10 mouse cellular contexts compared by ENCODE assay signal in genomic region chr5:144105070-144105469, GRCm38 (mm10). TPM values are rescaled to one million over a fixed set of nuclear protein-coding genes. Genes with fewer than 3 reads are reported as not detected.
DNase-seq lines count a peak whose midpoint lies in the region; ATAC-seq and TF ChIP-seq lines count a peak whose summit lies in the region.
"Had no signal": no experiment of that assay in that cellular context is flagged by ENCODE, and none has a peak within 500 bp of the region (broad histone marks: within the 10 kb centered on the region; RNA-seq: fewer than 3 reads in every experiment).

No protein-coding gene starts in this region.

- no peak overlapping the region for H3K9ac ChIP-seq in heart, embryonic 15.5 days
- H3K9ac ChIP-seq in liver, embryonic 14.5 days (replicated peaks) = no peak overlapping the region

- ATAC-seq in heart, embryonic 15.5 days (replicated peaks; ENCODE audit: insufficient number of reproducible peaks, insufficient read depth, low FRiP score, low read depth) = no peak
- ATAC-seq in liver, embryonic 14.5 days (ENCODE audit: insufficient read depth) = no peak
- ATAC-seq in erythroid progenitor cell, adult 5-6 weeks (replicated peaks; ENCODE audit: low FRiP score, poor library complexity, severe bottlenecking) = no peak

- no peak overlapping the region for H3K4me3 ChIP-seq in heart, embryonic 15.5 days
- no peak overlapping the region for H3K4me3 ChIP-seq in liver, embryonic 14.5 days (ENCODE audit: insufficient read depth in 1 of 2, low read depth in 2 of 2, low read length in 2 of 2)
- H3K4me3 ChIP-seq: myocyte had no signal

- H3K36me3 ChIP-seq in heart, embryonic 15.5 days = no peaks in the 10 kb centered on the region
- no peaks in the 10 kb centered on the region for H3K36me3 ChIP-seq in liver, embryonic 14.5 days (replicated peaks; ENCODE audit: control insufficient read depth, insufficient read depth, low read depth)

- peak overlapping the region; percentile 30 for H3K4me2 ChIP-seq in heart, embryonic 15.5 days
- H3K4me2 ChIP-seq in liver, embryonic 14.5 days (ENCODE audit: low read depth) = peak overlapping the region; percentile 11

- peaks cover 27% of the 10 kb centered on the region for H3K4me1 ChIP-seq in heart, embryonic 15.5 days (replicated peaks)
- peaks cover 30% of the 10 kb centered on the region in 2 experiments for H3K4me1 ChIP-seq in liver, embryonic 14.5 days (replicated peaks; ENCODE audit: control insufficient read depth in 2 of 2, insufficient read depth in 2 of 2, low read length in 1 of 2)

- TF ChIP-seq EP300 in liver, embryonic 14.5 days (IDR thresholded peaks at IDR 0.05; ENCODE audit: low read depth) = no peak

- H3K27ac ChIP-seq in heart, embryonic 15.5 days = peak overlapping the region; percentile 73
- H3K27ac ChIP-seq in liver, embryonic 14.5 days = no peak overlapping the region

- intact Hi-C loops in left cerebral cortex, postnatal 10 days (cut with DNase I) = loop anchor here (10.0 kb wide), 1 partner anchor 60 kb away; no protein-coding TSS in a partner anchor

- WGBS in heart, embryonic 15.5 days = 32% methylated on average over 9 of the region's 9 CpGs
- 13% methylated on average over 9 of the region's 9 CpGs for WGBS in liver, embryonic 14.5 days (ENCODE audit: insufficient replicate concordance)

- DNase-seq in kidney, adult 9 months = peak; percentile 25
- no peak for DNase-seq in kidney, adult 8-10 months
- DNase-seq in MEL-GATA-1-ER (ENCODE audit: extremely low read depth, low read depth) = peak; percentile 81
- no peak for DNase-seq in liver, embryonic 14.5 days (ENCODE audit: low read depth in 3 of 3, low spot score in 3 of 3)
- no peak for DNase-seq in left cerebral cortex, postnatal 10 days (ENCODE audit: extremely low spot score in 1 of 2, low spot score in 2 of 2)
- no peak for DNase-seq in T-cell, adult 2 months (ENCODE audit: low spot score)
- DNase-seq: cerebellum, postnatal 14 days had no signal

- no peaks in the 10 kb centered on the region for H3K27me3 ChIP-seq in heart, embryonic 15.5 days
- no peaks in the 10 kb centered on the region for H3K27me3 ChIP-seq in liver, embryonic 14.5 days (ENCODE audit: control insufficient read depth, insufficient read depth, low read length)

- no peaks in the 10 kb centered on the region for H3K9me3 ChIP-seq in heart, embryonic 15.5 days (replicated peaks)
- no peaks in the 10 kb centered on the region for H3K9me3 ChIP-seq in liver, embryonic 14.5 days (ENCODE audit: control insufficient read depth, low read length)

- TF ChIP-seq CTCF in liver, embryonic 14.5 days (IDR thresholded peaks at IDR 0.05; ENCODE audit: low read depth) = no peak

RNA-seq across cellular contexts. Expression of gene Lmtk2, which starts 4.8 kb away (rescaled TPM):
- polyA plus RNA-seq in heart, embryonic 15.5 days (2015; fragmentation: Nextera tagmentation; extraction: Ambion mirVana) = 3.1 and 4.3 TPM in 2 replicates
- 2.4 and 2.9 TPM in 2 replicates for polyA plus RNA-seq in liver, embryonic 14.5 days (2012; rRNA removed)
- polyA plus RNA-seq in liver, embryonic 14.5 days (2014; fragmentation: Nextera tagmentation; extraction: Ambion mirVana) = 1.5 and 1.7 TPM in 2 replicates
- total RNA-seq in left cerebral cortex, postnatal 10 days (2021) = 100 to 1,000 TPM; 120 to 129 TPM
- total RNA-seq in erythroid progenitor cell, adult 5-6 weeks (2015; ENCODE audit: low replicate concordance) = 17.3 and 23.9 TPM in 2 replicates
- total RNA-seq in erythroid progenitor cell, adult 5-6 weeks (2017; ENCODE audit: low replicate concordance) = 23.1 and 25.4 TPM in 2 replicates

Comparison
In these comparisons a context has a peak if more than half of its experiments do, and no peak if none do; other contexts are left out.
1. DNase-seq: peak in kidney, adult 9 months (single experiment) and MEL-GATA-1-ER (single experiment); none in kidney, adult 8-10 months (0 of 2), liver, embryonic 14.5 days (0 of 3), left cerebral cortex, postnatal 10 days (0 of 2) and T-cell, adult 2 months (single experiment).
2. RNA of gene Lmtk2, which starts 4.8 kb away (total RNA-seq): 120 to 129 TPM in left cerebral cortex, postnatal 10 days; 17.3 to 25.4 TPM in erythroid progenitor cell, adult 5-6 weeks; every median in the first group is over 4 times any median in the second.